Mouse (Mus musculus) bone marrow, adult 2 months (tissue): ENCODE measurements around the gene Ugt1a8. TPM values are rescaled to one million over a fixed set of nuclear protein-coding genes. Genes with fewer than 3 reads are reported as not detected.
"Not testable (repeated sequence)": the region's sequence is repeated elsewhere in the genome, so short reads cannot be mapped to it uniquely, and the experiment has no call there.

Source experiments
- H3K27ac ChIP-seq: fragments of 200-500 bp; 2 replicates; pipeline ENCODE4 v1.5.1; 2012; ENCODE audit warnings: low read depth, mild to moderate bottlenecking, control low read depth, inconsistent platforms, low read length; ENCODE audit not compliant: control insufficient read depth, poor library complexity, insufficient read depth
- H3K4me1 ChIP-seq: fragments of 200-500 bp; 2 replicates; pipeline ENCODE4 v1.6.1; 2011; ENCODE audit warnings: low read length; ENCODE audit not compliant: control insufficient read depth, insufficient read depth
- H3K4me3 ChIP-seq: fragments of 200-500 bp; replicated peaks from 2 replicates; pipeline ENCODE3; 2011; ENCODE audit warnings: mild to moderate bottlenecking, low read depth, low read length, control low read depth; ENCODE audit not compliant: control insufficient read depth
- CTCF ChIP-seq: fragments of 200-500 bp; IDR thresholded peaks from 2 replicates; pipeline ENCODE4 v1.5.1; 2011; ENCODE audit warnings: low read length, control low read depth; ENCODE audit not compliant: control insufficient read depth, insufficient read depth
- POLR2A ChIP-seq: fragments of 200-500 bp; IDR thresholded peaks from 2 replicates; pipeline ENCODE4 v1.6.1; 2011; ENCODE audit warnings: low read depth, mild to moderate bottlenecking, control low read depth, low read length, borderline replicate concordance; ENCODE audit not compliant: control insufficient read depth
- WGBS: fragments of 180-500 bp; shearing (Covaris S2); methylation state at CpG from one replicate; pipeline ENCODE4 v1.1.7; 2018; 5-methylcytosine and 5-hydroxymethylcytosine counted together
- polyA plus RNA-seq: library from polyadenylated mRNA; stranded (reverse); fragments of >200 nt; gene quantifications from 2 replicates; pipeline ENCODE4 v1.2.4, GENCODE M21; 2011; ENCODE audit warnings: low replicate concordance; ENCODE audit not compliant: missing spikeins, insufficient read depth, insufficient read length

Ugt1a8 gene
- polyA plus RNA-seq, 1 experiment: not detected

GRCm38 (mm10) chr1:88104667-88105430 lies 17.2 kb downstream of the Ugt1a8 start:
- no peak overlapping the region for H3K4me3 ChIP-seq
- peaks cover 2% of the 10 kb centered on the region for H3K4me1 ChIP-seq
- no peak overlapping the region for H3K27ac ChIP-seq
- TF ChIP-seq POLR2A (no peak), CTCF (no peak)
- 71% methylated on average over 1 of the region's 1 CpGs for WGBS

GRCm38 (mm10) chr1:88105656-88106055 lies 18.0 kb downstream of the Ugt1a8 start:
- H3K4me1 ChIP-seq: peaks cover 2% of the 10 kb centered on the region
- no peak overlapping the region for H3K27ac ChIP-seq
- H3K4me3 ChIP-seq: no peak overlapping the region
- WGBS: 69% methylated on average over 2 of the region's 2 CpGs
- TF ChIP-seq CTCF: no peak
- no peak for TF ChIP-seq POLR2A

GRCm38 (mm10) chr1:88109027-88109557 lies 21.5 kb downstream of the Ugt1a8 start:
- WGBS: 61% methylated on average over 2 of the region's 2 CpGs
- H3K4me3 ChIP-seq, H3K4me1 ChIP-seq, H3K27ac ChIP-seq: not testable (repeated sequence)

GRCm38 (mm10) chr1:88109604-88110003 lies 22.0 kb downstream of the Ugt1a8 start:
- WGBS: 56% methylated on average over 2 of the region's 2 CpGs
- not testable (repeated sequence) for H3K4me1 ChIP-seq, H3K27ac ChIP-seq

GRCm38 (mm10) chr1:88112769-88113168 lies 25.2 kb downstream of the Ugt1a8 start:
- not testable (repeated sequence) for H3K4me1 ChIP-seq, H3K4me3 ChIP-seq, H3K27ac ChIP-seq
- 85% methylated on average over 6 of the region's 6 CpGs for WGBS

More at GRCm38 (mm10) chr1:88109604-88110003, 22.0 kb downstream of the Ugt1a8 start:
- H3K4me3 ChIP-seq: not testable (repeated sequence)

- not testable (repeated sequence) for H3K4me3 ChIP-seq, H3K27ac ChIP-seq, H3K4me1 ChIP-seq
- 29% methylated on average over 4 of the region's 4 CpGs for WGBS
- TF ChIP-seq CTCF: 0 out of 2 replicates have a peak, but pooled peaks have one; percentile 18
Measured at GRCm38 (mm10) chr1:88120550-88120949, 32.9 kb downstream of the Ugt1a8 start.

GRCm38 (mm10) chr1:88121521-88121920 lies 33.9 kb downstream of the Ugt1a8 start:
- not testable (repeated sequence) for H3K27ac ChIP-seq, H3K4me1 ChIP-seq, H3K4me3 ChIP-seq
- WGBS: no CpG with 5 or more reads among the region's 1 CpGs
- TF ChIP-seq CTCF: peak; percentile 12; the same call in 1 of the 2 replicates

- not testable (repeated sequence) for H3K4me3 ChIP-seq, H3K27ac ChIP-seq, H3K4me1 ChIP-seq
- 62% methylated on average over 4 of the region's 4 CpGs for WGBS
Measured at GRCm38 (mm10) chr1:88125827-88126360, 38.3 kb downstream of the Ugt1a8 start.

GRCm38 (mm10) chr1:88129091-88129490 lies 41.5 kb downstream of the Ugt1a8 start:
- not testable (repeated sequence) for H3K4me1 ChIP-seq, H3K27ac ChIP-seq, H3K4me3 ChIP-seq
- WGBS: 76% methylated on average over 2 of the region's 2 CpGs

GRCm38 (mm10) chr1:88130223-88130622 lies 42.6 kb downstream of the Ugt1a8 start:
- not testable (repeated sequence) for H3K4me3 ChIP-seq, H3K27ac ChIP-seq, H3K4me1 ChIP-seq
- 69% methylated on average over 1 of the region's 1 CpGs for WGBS
